Mouse (Mus musculus) frontal cortex, adult 2 months (tissue): ENCODE data around the gene Vmn1r89. TPM values are rescaled to one million over a fixed set of nuclear protein-coding genes. Genes with fewer than 3 reads are reported as not detected.

Source experiments
- DNase-seq, 2 experiments: peaks; one replicate each; pipeline ENCODE4 v3.0.0; 2022; ENCODE audit warnings: low spot score in 1 of 2; ENCODE audit errors: extremely low spot score in 1 of 2
- polyA plus RNA-seq: library from polyadenylated mRNA; depleted of rRNA; stranded (reverse); fragments of >200 nt; gene quantifications from 2 replicates; pipeline ENCODE4 v1.2.3, GENCODE M21; 2012; rRNA removed

Vmn1r89 gene
- polyA plus RNA-seq = not detected in 2 replicates

- no peak for DNase-seq
Measured at GRCm38 (mm10) chr7:13212720-13213119, at the start of gene Vmn1r89. Vmn1r89 (plus strand) TSS chr7:13213020.

- DNase-seq = no peak
Measured at GRCm38 (mm10) chr7:13260746-13261700, 48.2 kb downstream of the Vmn1r89 start.

- DNase-seq = no peak
Measured at GRCm38 (mm10) chr7:13263851-13264250, 51.0 kb downstream of the Vmn1r89 start.

- DNase-seq = no peak
Measured at GRCm38 (mm10) chr7:13264396-13264795, 51.6 kb downstream of the Vmn1r89 start.

GRCm38 (mm10) chr7:13268749-13269260, 56.0 kb downstream of the Vmn1r89 start:
- no peak for DNase-seq

- DNase-seq = no peak
Measured at GRCm38 (mm10) chr7:13269394-13269793, 56.6 kb downstream of the Vmn1r89 start.

Other genes with a start within 250 kb of the Vmn1r89 start
- 5.7 and 6.1 TPM in 2 replicates for gene Zfp324, start 247.2 kb upstream of the Vmn1r89 start, polyA plus RNA-seq
- 14.1 and 15.1 TPM in 2 replicates for gene Zfp446, start 235.2 kb upstream of the Vmn1r89 start, polyA plus RNA-seq
- 0.64 and 1.3 TPM in 2 replicates for gene Slc27a5, start 214.8 kb upstream of the Vmn1r89 start, polyA plus RNA-seq
- 234 and 279 TPM in 2 replicates for gene Trim28, start 213.9 kb upstream of the Vmn1r89 start, polyA plus RNA-seq
- 34.3 and 36.8 TPM in 2 replicates for gene Zbtb45, start 203.0 kb upstream of the Vmn1r89 start, polyA plus RNA-seq
- 239 and 244 TPM in 2 replicates for gene Chmp2a, start 178.2 kb upstream of the Vmn1r89 start, polyA plus RNA-seq
- 362 and 411 TPM in 2 replicates for gene Ube2m, start 174.7 kb upstream of the Vmn1r89 start, polyA plus RNA-seq
- gene Mzf1, start 158.3 kb upstream of the Vmn1r89 start, polyA plus RNA-seq = 15.4 and 16.7 TPM in 2 replicates
- gene Vmn1r85, start 117.8 kb upstream of the Vmn1r89 start, polyA plus RNA-seq = 0.06 TPM in 1 of 2 replicates, not detected in the other
- not detected in 2 replicates for gene Vmn1r86, start 93.1 kb upstream of the Vmn1r89 start, polyA plus RNA-seq
- gene Vmn1r87, start 72.9 kb upstream of the Vmn1r89 start, polyA plus RNA-seq = not detected in 2 replicates
- gene Vmn1r88, start 53.5 kb upstream of the Vmn1r89 start, polyA plus RNA-seq = not detected in 2 replicates
- gene Lig1, start 64.3 kb downstream of the Vmn1r89 start, polyA plus RNA-seq = 11.5 and 13.9 TPM in 2 replicates
- 9.9 and 10.2 TPM in 2 replicates for gene Zswim9, start 65.7 kb downstream of the Vmn1r89 start, polyA plus RNA-seq
- 0.65 and 0.78 TPM in 2 replicates for gene Pla2g4c, start 111.6 kb downstream of the Vmn1r89 start, polyA plus RNA-seq
- 0.26 and 0.34 TPM in 2 replicates for gene Cabp5, start 185.1 kb downstream of the Vmn1r89 start, polyA plus RNA-seq
- not detected in 2 replicates for gene Bsph1, start 237.8 kb downstream of the Vmn1r89 start, polyA plus RNA-seq